Mouse (Mus musculus) kidney, adult 2 months (tissue): ENCODE data around the gene Cel.

Experiments used
- CTCF ChIP-seq: fragments of 200-500 bp; conservative IDR thresholded peaks from 2 replicates; pipeline ENCODE4 v1.5.1; 2011; ENCODE audit warnings: low read depth, mild to moderate bottlenecking, control low read depth, low read length, moderate library complexity, mixed read lengths; ENCODE audit not compliant: insufficient read depth, insufficient read length
- POLR2A ChIP-seq: fragments of 200-500 bp; IDR thresholded peaks from one replicate; pipeline ENCODE4 v1.6.1; 2011; ENCODE audit warnings: low read depth, low read length, control low read depth

- TF ChIP-seq CTCF (no peak), POLR2A (no peak)
Measured at GRCm38 (mm10) chr2:28530311-28530710, 32.9 kb downstream of the Cel start.
